Mouse (Mus musculus): ENCODE measurements at regions not wholly inside any gene's neighbourhood (a gene's known extent, or its start where the extent isn't known, plus 50 kb on each side); places are given as distances from the start of the nearest gene placed in this dataset.

DNA sequence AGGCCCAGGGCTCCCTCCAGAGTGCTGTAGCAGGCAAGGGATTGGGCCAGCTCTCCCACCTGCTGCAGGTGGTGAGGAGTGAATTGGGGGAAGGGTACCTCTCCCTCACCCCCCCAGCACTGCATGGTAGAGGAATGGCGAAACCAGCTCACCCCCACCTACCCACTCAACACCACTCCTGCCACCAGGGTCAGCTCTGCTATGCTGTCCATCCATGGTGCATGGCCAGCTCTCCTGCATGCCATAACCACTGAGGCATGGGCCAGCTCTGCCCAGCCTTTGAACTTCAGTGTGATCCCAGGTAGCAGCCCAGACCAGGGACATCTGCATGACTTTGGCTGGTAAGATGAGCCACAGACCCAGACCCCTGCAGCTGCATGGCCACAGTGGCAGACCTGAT lies 168.5 kb upstream of the Sesn3 start:
- DNase-seq: no peak

DNA sequence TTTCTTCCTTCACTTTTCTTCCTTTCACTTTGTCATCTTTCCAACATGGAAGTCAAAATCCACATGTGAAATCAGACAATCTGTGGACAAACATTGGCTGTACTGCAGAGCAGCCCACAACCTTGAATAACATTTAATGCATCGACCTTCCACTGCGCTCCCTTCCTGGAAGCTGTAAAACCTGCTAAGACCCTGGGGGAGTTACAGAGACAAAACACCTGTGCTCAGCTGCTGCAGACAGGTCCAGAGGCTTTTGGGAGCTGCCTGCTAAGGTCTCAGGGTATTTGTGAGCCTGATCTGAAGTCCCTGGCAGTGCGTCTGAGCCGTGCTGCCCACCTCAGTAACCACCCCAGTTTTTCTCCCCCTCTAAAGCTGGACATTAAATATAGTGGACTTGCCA lies 166.1 kb upstream of the Sesn3 start:
- DNase-seq: no peak

DNA sequence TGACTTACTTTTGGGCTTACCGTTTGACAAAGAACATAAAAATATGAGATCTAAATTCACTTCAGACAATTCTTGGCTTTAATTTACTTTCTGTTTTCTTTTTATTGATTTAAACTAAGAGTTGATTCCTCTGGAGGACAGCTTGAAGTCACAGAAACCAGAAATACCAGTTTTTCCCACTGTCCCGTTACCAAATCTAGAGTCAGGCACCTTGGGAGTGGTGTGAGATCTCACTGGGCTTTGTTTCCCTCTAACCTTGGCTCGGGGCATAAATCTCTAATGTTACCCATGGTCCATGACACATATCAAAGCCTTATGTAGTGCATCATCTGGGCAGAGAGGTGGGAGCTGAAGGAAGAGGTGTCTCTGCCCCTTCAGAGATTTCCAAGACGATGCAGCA lies 165.4 kb upstream of the Sesn3 start:
- no peak for DNase-seq

DNA sequence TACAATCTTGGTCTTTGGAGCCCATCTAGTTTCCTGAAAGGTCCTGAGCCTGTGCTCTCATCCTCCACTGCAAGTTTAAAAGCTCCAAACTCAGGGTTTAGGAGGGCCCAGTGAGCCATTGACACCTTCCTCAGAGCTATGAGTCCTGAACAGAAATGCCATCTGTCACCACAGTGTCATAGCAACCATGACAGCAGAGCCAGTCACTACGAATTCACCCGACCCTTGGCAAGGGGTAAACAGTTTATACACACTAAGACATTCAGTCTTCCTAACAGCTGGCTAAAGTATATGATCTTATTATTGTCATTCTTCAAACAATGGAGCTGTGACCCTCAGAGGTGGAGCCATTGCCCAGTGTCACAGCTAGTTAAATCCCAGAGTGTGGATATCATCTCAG lies 163.2 kb upstream of the Sesn3 start:
- DNase-seq: no peak

DNA sequence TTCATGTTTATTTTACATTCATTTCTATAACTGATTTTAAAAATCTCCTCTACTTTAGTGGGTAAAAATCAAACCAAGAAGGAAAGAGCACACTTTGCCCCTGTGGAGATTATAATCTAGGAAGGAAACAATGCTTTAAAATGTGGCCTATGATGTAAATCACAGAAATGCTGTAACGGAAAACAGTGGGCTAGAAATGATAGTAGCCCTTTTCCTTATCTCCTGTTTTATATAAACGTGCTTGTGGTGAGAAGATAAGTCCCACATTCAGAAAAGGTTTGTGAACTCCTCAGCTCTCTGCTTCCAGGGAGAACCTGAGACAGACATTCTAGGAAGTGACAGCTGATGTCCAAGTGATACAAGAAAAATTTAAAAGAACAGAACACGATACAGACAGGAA lies 159.3 kb upstream of the Sesn3 start:
- DNase-seq: no peak

DNA sequence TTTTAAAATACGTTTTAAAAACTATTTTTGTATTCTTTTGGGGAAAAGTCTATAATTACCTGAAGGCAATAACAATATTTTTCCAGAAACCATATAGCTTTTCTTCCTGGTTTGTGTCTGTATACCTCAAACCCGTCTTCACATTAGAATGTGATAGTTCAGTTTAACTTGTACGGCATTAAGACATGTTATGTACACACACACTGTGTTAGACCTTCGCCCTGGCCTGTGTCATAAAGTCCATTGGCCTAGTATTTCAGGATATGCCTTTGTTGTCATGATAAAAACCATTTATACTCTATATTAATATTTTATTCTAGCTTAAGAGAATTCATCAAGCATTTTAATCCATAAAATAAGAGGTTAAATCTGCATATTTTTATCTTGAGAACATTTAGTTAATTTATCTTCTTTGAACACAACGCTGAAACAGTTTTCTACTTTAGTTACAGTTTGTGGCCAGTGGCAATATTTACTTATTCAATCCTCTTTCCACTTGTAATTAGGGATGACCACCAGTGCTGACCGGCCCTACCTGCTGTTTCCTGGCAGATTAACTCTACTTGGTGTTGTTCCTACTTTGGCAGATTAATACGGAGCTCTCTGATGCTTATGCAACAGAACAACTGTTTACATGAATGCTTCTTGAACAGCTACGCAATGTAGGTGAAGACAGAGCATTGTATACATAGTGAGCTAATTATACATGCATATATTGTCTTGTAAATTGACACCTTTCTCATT lies 158.6 kb upstream of the Sesn3 start:
- no peak for DNase-seq

DNA sequence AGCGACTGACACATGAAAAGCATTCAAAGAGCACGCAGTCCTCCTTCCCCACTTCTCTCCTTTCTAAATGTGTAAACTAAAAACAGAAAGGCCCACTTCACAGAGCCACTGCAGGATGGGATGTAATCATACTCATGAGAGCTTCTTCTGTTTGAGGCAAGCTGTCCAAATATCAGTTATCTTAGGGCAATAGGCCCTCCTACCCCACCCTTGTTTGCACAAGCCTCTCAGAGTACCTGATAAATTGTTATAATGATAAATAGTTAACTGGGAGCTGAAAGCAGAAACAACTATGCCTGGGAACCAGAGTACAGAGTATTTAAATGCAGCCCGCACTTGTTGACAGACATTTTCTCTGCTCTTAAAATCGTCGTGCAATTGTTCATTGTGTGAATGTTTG lies 141.5 kb upstream of the Sesn3 start:
- DNase-seq: no peak

DNA sequence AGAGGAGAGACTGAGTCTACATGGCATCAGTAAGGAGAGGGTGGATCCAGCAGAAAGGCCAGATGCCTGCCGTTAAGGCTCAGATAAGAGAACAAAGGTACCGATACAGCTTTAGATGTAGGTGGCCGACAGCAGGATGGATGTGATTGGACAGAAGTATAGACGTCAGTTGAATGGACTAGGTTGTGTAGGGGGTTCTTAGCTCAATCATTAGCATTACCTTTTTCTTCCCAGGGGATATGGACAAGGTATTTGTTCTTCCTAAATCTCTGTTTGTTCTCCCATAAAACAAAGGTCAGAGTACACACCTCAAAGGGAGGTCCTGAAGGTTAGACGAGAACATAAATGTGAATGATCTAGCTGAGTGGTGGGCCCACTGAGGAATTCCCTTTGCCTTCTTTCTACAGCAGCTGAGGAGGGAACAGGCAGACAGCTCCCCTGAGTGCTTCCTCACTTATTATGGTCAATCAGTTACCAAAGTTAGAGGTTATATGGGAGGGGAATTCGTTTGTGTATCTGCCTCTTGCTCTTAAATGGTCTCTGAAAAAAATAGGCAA lies 139.9 kb upstream of the Sesn3 start:
- DNase-seq: no peak

DNA sequence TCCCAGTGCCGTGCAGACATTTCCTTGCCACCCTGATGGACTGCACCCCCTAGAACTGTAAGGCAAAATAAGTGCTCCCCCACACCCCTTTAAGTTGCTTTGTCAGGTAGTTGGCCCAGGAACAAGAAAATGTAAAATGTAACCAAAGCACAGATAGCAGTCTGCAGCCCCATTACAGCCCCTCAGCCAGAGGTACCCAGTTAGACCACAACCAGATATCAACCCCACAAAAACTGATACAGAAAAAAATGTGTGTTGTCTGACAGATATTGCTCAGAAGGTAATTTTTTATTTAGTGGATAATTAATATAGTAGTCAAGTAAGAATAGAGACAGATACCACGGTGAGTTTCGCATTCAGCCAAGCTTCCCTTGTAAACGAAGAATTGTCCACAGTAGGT lies 133.5 kb upstream of the Sesn3 start:
- DNase-seq: no peak

DNA sequence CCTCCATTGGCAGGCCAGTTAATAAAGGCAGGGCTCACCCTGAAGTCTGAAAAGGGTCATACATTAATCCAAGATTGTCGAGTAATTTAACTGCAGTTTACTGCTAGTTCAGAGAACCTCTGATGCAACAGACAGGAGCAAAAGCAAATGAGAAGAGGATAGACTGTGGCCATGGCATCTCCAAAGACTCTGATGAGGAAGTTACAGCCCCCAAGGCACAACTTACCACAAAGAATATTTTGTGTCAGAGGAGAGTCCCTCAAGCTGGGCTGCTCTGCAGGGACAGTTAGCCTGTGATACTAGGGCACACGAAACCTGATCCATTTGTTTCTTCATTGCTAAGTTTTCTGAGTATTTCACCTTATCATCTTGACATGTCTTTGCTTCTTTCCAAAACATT lies 130.9 kb upstream of the Sesn3 start:
- DNase-seq: no peak

DNA sequence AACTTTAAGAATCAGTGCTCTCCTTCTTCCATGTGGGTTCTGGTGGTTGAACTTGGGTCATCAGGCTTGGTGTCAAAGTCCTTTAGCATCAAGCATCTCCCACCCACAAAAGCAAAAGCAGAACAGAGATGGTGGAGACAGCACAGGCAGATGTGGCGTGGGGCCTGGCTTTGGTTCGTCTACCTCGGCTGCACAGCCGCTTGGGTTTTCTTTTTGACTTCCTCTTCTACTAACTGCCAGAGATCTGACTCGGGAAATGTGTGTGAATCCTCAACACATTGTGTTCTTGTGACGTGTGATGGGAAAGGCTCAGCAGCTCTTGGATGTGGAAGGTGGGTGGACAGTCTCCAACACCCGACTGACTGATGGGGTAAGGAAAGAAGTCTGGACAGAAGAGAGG lies 127.8 kb upstream of the Sesn3 start:
- DNase-seq: no peak

DNA sequence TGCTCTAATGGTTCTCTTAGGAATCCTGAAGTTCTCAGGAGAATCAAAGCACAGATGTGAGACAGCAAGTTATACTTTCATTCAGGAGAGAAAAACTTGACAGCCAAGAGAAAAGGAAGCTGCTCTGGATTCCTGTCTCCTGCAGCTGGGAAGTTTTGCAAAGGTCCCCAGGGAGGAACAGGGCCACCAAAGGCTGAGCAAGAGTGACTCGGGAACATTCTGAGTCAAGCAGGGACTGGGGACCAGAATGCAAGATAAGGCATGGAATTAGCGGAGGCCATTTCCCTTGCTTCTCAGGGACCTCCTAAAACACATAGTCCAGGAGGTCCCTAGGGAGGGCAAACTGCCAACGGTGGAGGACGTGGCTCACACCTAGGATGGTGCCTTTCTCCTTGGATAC lies 127.1 kb upstream of the Sesn3 start:
- DNase-seq: peak; percentile 30

DNA sequence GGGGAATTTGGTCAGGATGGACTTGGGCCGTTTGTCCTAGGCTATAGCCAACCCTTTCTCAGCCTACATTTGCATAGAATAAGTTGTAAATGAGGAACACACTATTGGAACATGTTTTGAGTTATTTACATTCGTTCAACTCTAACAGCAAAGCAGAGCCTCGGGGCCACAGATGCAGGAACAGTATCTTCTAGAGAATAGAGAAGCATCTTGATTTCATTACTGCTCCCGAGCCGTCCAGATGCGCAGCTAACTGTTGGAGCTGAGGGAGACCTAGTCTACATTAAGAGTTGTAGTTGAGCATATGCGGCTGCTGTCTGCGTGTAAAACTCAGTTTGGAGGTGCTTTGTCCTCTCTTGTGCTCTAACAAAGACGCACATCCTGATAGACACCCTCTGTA lies 124.6 kb upstream of the Sesn3 start:
- no peak for DNase-seq

DNA sequence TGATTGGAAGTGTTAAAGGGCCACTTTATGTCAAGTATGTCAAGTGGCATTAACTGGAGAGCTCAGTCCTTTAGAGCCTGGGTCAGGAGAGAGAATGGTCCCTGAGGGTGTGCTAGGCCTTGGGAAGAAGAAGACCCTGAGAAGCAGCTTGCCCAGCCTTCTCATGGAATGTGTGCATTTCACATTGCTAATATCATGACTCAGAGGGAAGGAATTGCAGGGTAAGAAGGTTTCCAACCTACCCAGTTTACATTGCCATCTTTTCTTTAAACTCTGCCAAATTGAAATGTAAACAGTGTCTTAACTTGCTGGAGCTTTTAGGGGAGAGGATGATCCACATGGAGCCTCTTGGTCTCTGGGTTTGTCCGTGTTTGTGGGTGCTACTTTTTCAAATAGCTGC lies 117.9 kb upstream of the Sesn3 start:
- no peak for DNase-seq

DNA sequence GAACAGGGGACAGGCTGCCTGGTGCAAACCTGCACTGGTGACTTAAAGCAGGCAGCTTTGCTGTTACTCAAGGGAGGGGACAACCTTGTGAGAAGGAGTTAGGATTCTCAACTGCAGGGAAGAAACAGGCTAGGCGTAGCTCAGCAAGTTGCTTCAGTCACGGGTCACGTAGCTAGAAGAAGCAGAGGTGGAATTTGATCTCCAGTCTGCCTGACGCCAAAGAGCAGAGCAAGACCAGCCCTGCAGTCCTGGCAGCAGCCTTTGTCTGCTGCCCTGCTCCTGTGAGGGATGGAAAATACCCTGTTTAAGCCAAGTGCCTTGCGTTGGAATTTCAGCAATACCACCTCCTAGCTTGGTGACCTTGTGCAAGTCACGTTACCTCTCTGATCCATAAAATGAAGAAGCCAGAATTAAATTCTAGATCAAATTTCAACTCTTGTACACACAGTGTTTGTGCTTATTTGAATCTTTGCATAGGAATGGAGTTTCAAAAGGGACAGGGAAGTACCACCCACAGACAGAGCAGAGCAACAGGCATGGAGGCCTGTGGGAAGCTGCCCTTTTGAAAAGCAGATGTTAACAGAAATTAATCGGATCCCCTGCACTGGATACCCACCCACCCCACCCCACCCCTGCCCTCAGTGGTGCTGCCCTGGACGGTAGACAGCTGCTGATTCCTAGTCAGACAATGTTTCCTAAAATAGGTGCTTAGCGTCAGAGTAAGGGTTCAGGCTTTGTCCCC lies 116.6 kb upstream of the Sesn3 start:
- peak; percentile 64 for DNase-seq

DNA sequence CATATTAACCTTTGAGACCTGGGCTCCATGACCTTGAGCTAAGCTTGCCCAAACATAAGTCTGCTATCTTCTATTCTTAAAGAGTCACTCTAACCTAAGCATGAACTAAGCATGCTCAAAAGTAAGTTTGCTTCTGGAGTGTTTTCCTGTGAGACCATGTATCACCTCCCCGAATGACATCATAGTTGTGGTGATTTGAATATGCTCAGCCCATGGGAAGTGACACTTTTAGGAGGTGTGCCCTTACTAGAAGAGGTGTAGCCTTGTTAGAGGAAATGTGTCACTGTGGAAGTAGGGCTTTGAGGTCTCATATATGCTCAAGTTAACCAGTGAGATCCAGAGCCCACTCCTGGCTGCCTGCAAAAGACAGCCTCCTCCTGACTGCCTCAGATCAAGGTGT lies 114.7 kb upstream of the Sesn3 start:
- DNase-seq: no peak

DNA sequence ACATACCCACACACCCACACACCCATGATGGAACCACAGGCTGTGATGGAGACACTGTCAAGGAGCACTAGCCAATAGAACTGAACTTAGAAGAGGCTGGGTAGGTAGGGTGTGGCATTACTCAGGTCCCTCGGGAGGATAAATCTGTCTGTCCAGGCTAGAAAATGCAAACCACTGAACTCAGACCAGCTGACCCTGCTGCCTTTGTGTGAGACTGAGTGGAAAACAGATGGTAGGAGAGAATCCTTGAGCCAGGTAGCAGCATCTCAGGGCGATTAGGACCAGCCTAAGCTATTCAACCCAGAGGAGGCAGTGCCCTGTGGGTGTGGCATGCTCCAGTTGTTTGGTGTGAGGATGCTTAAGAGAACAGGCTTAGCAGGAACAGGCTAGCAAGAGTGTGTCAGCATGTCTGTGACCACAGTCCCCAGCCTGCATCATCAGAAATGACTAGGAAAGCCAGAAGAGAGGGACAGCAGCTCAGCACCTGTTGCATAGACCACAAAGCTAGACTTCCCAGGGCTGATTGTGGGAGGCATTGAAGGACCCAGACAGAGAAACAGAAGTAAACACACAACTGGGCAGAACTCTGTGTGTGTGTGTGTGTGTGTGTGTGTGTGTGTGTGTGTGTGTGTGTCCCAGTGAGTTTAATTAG lies 103.2 kb upstream of the Sesn3 start:
- no peak for DNase-seq

DNA sequence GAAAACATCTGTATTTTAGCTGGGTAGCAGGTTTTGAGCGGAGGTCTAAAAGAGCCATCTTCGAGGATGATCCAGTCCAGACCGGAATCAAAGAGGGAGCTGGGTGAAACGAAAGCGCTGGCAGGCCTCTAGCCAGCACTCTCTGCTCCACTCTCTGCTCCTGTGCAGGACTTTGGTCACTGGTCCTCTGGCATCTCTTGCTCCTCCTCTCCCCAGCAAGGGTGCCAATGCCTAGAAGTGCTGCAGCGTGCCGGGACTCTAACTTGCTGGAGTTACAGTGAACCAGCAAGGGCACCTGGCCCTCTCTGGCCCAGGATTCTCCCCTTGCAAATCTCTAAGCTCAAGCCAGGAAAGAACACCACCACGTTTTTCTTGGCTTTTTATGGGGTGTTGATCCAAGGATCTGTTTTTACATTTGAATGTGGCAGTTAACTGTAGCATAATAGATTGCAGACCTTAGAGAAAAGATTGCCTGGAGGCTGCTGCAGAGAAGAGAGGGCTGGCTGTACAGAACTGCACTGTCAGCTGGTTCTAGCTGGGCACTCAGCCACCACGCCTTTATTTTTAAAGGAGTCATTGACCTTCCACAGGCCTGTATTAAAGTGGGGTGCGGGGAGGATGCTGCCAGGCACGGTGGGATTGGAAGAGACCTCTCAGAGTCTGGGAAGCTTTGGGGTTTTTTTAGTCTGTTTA lies 101.1 kb upstream of the Sesn3 start:
- peak; percentile 81 for DNase-seq

DNA sequence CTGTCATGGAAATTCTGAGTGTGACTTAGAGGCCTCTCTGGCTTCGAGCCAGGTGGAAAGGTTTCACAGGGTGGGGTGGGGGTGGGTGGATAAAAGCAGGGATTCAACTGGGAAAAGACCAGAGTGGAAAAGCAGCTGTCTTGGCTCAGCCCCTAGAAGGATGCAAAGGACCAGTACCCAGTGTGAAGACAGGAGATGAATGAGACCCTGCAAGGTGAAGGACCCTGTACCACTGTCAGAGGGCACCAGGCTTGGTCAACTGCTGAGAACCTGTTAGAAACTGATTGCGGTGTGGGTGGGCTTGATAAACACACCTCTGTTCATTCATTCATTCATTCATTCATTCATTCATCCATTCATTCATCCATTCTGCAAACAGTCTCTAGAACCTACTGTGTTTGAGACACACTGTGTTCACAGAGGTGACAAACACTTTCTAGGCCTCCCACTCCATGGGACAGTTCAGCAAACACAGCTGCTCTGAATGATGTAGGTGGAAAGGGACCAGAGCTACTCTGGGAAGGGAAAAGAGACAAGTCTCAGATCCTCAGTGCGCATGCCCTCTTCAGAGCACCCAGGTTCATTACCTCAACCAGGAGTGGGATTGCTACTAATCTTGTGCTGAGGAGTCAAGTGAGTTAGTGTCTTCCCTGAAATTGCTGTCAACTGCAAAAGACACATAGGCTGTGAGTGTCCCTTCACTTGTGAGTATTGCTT lies 100.4 kb upstream of the Sesn3 start:
- DNase-seq: no peak

DNA sequence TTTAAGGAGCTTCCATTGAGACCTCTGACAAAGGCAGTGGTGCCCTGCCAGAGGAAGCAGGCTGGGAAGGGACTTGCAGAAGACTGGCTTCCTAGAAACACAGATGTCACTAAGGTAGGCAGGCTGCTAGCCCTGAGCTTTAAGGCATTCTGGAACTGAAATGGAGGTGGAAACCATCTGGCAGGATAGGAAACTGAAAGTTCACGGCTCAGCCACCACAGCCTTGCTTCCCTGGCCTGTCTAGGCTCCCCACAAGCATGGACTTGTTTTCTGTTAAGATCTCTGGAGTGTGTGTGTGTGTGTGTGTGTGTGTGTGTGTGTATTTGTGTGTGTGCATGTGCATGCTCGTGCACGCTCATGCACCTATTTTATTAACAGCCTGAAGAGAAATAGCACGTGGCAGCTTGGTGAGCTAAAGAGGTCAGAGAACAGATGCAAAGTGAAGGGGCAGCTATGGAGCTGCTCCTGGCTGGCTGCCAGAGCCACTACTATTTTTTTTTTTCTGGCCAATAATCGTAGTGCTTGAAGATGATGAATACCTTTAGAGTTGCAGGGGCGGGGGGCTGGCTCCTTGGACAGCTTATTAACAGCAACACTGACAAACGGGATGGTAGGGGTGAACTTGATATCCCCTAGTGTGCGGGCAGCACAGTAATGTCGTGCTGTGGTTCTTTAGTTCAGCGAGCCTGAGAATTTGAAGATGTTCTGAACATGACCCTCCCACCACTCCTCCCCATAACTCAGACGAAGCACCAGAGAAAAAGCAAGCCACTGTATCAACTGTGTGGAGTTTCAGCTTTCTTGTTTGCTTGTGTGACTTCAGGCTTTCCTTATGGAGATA lies 99.6 kb upstream of the Sesn3 start:
- peak; percentile 53 for DNase-seq

DNA sequence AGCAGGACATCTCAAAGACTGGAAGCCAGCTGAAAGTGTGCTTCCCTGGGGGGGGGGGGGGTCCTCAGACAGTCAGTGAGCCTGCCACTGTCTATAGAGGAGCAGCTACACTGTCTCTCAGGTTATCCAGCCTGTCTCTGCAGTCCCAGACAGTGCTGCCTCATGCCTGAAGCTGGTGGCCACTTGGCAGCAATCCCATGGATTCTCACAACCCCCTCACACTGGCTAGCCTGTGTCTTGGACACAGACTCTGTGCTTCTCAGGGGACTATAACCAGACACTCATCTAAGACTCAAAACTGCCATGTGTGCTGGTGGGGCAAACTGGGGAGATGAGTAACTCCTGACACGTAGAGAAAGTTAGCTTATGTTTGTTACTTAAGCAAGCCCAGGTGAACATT lies 95.1 kb upstream of the Sesn3 start:
- DNase-seq: no peak

DNA sequence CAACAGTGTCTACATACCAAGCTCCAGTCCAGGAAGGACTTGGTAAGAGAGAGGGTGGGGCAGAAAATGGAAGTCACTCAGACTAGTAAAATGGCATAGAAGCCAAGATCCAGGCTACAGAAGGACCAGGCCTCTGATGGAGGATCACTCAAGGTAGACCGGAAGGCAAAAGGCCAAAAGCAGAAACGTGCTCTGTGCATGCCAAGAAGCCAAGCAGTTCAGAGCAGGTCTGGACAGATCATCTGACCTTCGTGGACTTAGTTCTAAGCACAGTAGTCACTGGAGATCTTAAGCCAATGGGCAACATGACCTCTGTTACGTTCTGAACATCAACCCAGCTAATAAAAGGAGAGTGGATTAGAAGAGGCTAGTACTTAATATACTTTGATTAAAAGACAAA lies 90.6 kb upstream of the Sesn3 start:
- DNase-seq: no peak

All from kidney, postnatal 14 days (tissue).